ENCODE assay signal across 8 mouse cellular contexts in genomic region chr7:16959539-16960187, GRCm38 (mm10). TPM values are rescaled to one million over a fixed set of nuclear protein-coding genes. Genes with fewer than 3 reads are reported as not detected.
A peak's percentile ranks its signal among the peaks of the same experiment; 100 is the strongest.
DNase-seq lines count a peak whose midpoint lies in the region; ATAC-seq lines count a peak whose summit lies in the region.
"Had no signal": no experiment of that assay in that cellular context is flagged by ENCODE, and none has a peak within 500 bp of the region (broad histone marks: within the 10 kb centered on the region; RNA-seq: fewer than 3 reads in every experiment).

TSS of gene Pnmal1 (plus strand) at chr7:16959679.

- H3K4me1 ChIP-seq in embryonic facial prominence, embryonic 13.5 days: 0 out of 2 replicates have a peak, but pooled peaks cover 5% of the 10 kb centered on the region
- peaks cover 9% of the 10 kb centered on the region for H3K4me1 ChIP-seq in intestine, embryonic 16.5 days (ENCODE audit: control insufficient read depth, insufficient read depth, low read length)
- H3K4me1 ChIP-seq in liver, embryonic 11.5 days (replicated peaks; ENCODE audit: control insufficient read depth, insufficient read depth, low read length): no peaks in the 10 kb centered on the region

- peak within 1 kb of the TSS; percentile 24; the same call in 1 of the 2 replicates for H3K4me2 ChIP-seq in embryonic facial prominence, embryonic 13.5 days
- H3K4me2 ChIP-seq in intestine, embryonic 16.5 days (ENCODE audit: low read depth, low read length): no peak within 1 kb of the TSS
- H3K4me2 ChIP-seq in liver, embryonic 11.5 days: peak within 1 kb of the TSS; percentile 33

- H3K4me3 ChIP-seq in embryonic facial prominence, embryonic 13.5 days: peak within 1 kb of the TSS; percentile 6; the same call in 1 of the 2 replicates
- H3K4me3 ChIP-seq in intestine, embryonic 16.5 days (ENCODE audit: low read length): no peak within 1 kb of the TSS
- no peak within 1 kb of the TSS for H3K4me3 ChIP-seq in liver, embryonic 11.5 days (ENCODE audit: low read depth, low read length)
- H3K4me3 ChIP-seq: myocyte had no signal

- H3K9ac ChIP-seq in embryonic facial prominence, embryonic 13.5 days: peak within 1 kb of the TSS; percentile 36; the same call in 1 of the 2 replicates
- H3K9ac ChIP-seq in intestine, embryonic 16.5 days (ENCODE audit: low read depth, low read length): no peak within 1 kb of the TSS
- no peak within 1 kb of the TSS for H3K9ac ChIP-seq in liver, embryonic 11.5 days (ENCODE audit: low read depth, low read length)

- WGBS in embryonic facial prominence, embryonic 13.5 days: 30% methylated on average over 17 of the region's 17 CpGs
- 20% methylated on average over 17 of the region's 17 CpGs for WGBS in intestine, embryonic 16.5 days
- WGBS in liver, embryonic 11.5 days: 34% methylated on average over 17 of the region's 17 CpGs

- H3K27me3 ChIP-seq in embryonic facial prominence, embryonic 13.5 days: peaks cover 6% of the 10 kb centered on the region
- H3K27me3 ChIP-seq in intestine, embryonic 16.5 days (replicated peaks; ENCODE audit: control insufficient read depth, insufficient read depth, low read length): no peaks in the 10 kb centered on the region
- peaks cover 5% of the 10 kb centered on the region for H3K27me3 ChIP-seq in liver, embryonic 11.5 days (replicated peaks; ENCODE audit: control insufficient read depth, insufficient read depth, low read length)

- ATAC-seq in embryonic facial prominence, embryonic 13.5 days (ENCODE audit: insufficient number of reproducible peaks, insufficient read depth, low FRiP score, low TSS enrichment, low read depth): no peak
- ATAC-seq in intestine, embryonic 16.5 days: peak; percentile 70
- ATAC-seq in liver, embryonic 11.5 days (replicated peaks; ENCODE audit: low FRiP score): no peak; the same call in 1 of the 2 replicates

- DNase-seq in ZHBTc4 (ENCODE audit: low read depth, low spot score): peak; percentile 79
- peak; percentile 90 for DNase-seq in adrenal gland, postnatal 14 days
- DNase-seq in liver, embryonic 11.5 days (ENCODE audit: low spot score): no peak
- peak; percentile 92 for DNase-seq in right cerebral cortex, postnatal 4 days
- DNase-seq in thymus, postnatal 36 days: no peak

- H3K9me3 ChIP-seq in embryonic facial prominence, embryonic 13.5 days: no peaks in the 10 kb centered on the region; the same call in 1 of the 2 replicates
- H3K9me3 ChIP-seq in intestine, embryonic 16.5 days (ENCODE audit: control insufficient read depth, low read length): no peaks in the 10 kb centered on the region
- H3K9me3 ChIP-seq in liver, embryonic 11.5 days (ENCODE audit: control insufficient read depth, low read length): no peaks in the 10 kb centered on the region

- H3K27ac ChIP-seq in embryonic facial prominence, embryonic 13.5 days: no peak within 1 kb of the TSS
- no peak within 1 kb of the TSS for H3K27ac ChIP-seq in intestine, embryonic 16.5 days (ENCODE audit: low read length)
- no peak within 1 kb of the TSS for H3K27ac ChIP-seq in liver, embryonic 11.5 days (ENCODE audit: low read depth, low read length)

- H3K36me3 ChIP-seq in embryonic facial prominence, embryonic 13.5 days: no peaks in the 10 kb centered on the region
- no peaks in the 10 kb centered on the region for H3K36me3 ChIP-seq in intestine, embryonic 16.5 days (ENCODE audit: control insufficient read depth, insufficient read depth, low read length)
- H3K36me3 ChIP-seq in liver, embryonic 11.5 days (ENCODE audit: control insufficient read depth, insufficient read depth, low read length): no peaks in the 10 kb centered on the region

RNA-seq across cellular contexts. Expression of gene Pnmal1, which starts in this region (rescaled TPM):
- total RNA-seq in adrenal gland, postnatal 14 days (2021): 4.6 and 5.6 TPM in 2 replicates
- 1.2 and 1.7 TPM in 2 replicates for polyA plus RNA-seq in embryonic facial prominence, embryonic 13.5 days (2015; fragmentation: Nextera tagmentation; extraction: Ambion mirVana)
- 2.7 and 2.9 TPM in 2 replicates for polyA plus RNA-seq in intestine, embryonic 16.5 days (2015; fragmentation: Nextera tagmentation; extraction: Ambion mirVana)
- polyA plus RNA-seq in liver, embryonic 11.5 days (2014; fragmentation: Nextera tagmentation; extraction: Ambion mirVana): 0.18 and 0.52 TPM in 2 replicates

Comparison
In these comparisons a context has a peak if more than half of its experiments do, and no peak if none do; other contexts are left out.
1. DNase-seq: peak in ZHBTc4 (single experiment), adrenal gland, postnatal 14 days (single experiment) and right cerebral cortex, postnatal 4 days (single experiment); none in liver, embryonic 11.5 days (single experiment) and thymus, postnatal 36 days (0 of 2).